Mouse (Mus musculus) liver, embryonic 14 days (tissue): ENCODE measurements around the gene Vbp1. TPM values are rescaled to one million over a fixed set of nuclear protein-coding genes. Genes with fewer than 3 reads are reported as not detected.

Source experiments
- polyA plus RNA-seq: library from polyadenylated mRNA; depleted of rRNA; stranded (reverse); fragments of >200 nt; gene quantifications from 2 replicates; pipeline ENCODE4 v1.2.3, GENCODE M21; 2012; rRNA removed

The Vbp1 gene
- 29.0 and 33.3 TPM in 2 replicates for polyA plus RNA-seq

GRCm38 (mm10) chrX:75514179-75514972 is at the start of gene Vbp1:
Gene Vbp1 (plus strand): TSS chrX:75514299.

GRCm38 (mm10) chrX:75577582-75578324 is 63.7 kb downstream of the Vbp1 start, which contains the start of gene Rab39b:
Gene Rab39b (minus strand): TSS chrX:75578231.

Other genes starting within 250 kb of the Vbp1 start
- 11.0 and 12.6 TPM in 2 replicates for gene Fundc2, start 131.9 kb upstream of the Vbp1 start, polyA plus RNA-seq
- 0.63 and 0.67 TPM in 2 replicates for gene F8, start 131.7 kb upstream of the Vbp1 start, polyA plus RNA-seq
- 10.4 and 11.0 TPM in 2 replicates for gene Cmc4, start 97.7 kb upstream of the Vbp1 start, polyA plus RNA-seq
- 5.4 and 7.5 TPM in 2 replicates for gene Mtcp1, start 97.7 kb upstream of the Vbp1 start, polyA plus RNA-seq
- gene Brcc3, start 97.7 kb upstream of the Vbp1 start, polyA plus RNA-seq: 11.6 and 12.4 TPM in 2 replicates
- gene Rab39b, start 63.9 kb downstream of the Vbp1 start, polyA plus RNA-seq: 0.01 and 0.02 TPM in 2 replicates